Mouse (Mus musculus) stomach, postnatal 0 days (tissue): Measurements from ENCODE around the gene Fcgr2b.

Experiments
- CTCF ChIP-seq: IDR thresholded peaks from 2 replicates; pipeline ENCODE4 v1.5.1; 2016; ENCODE audit warnings: antibody characterized with exemption, low read depth, mild to moderate bottlenecking, moderate library complexity
- EP300 ChIP-seq: optimal IDR thresholded peaks from 2 replicates; pipeline ENCODE3; 2016; ENCODE audit warnings: antibody characterized with exemption

- TF ChIP-seq EP300 (no peak), CTCF (no peak)
Measured at GRCm38 (mm10) chr1:171017468-171018158, 41.3 kb upstream of the Fcgr2b start.
